Mouse (Mus musculus): ENCODE data around the gene Ppp2r5e. TPM values are rescaled to one million over a fixed set of nuclear protein-coding genes. Genes with fewer than 3 reads are reported as not detected.

Ppp2r5e gene
- polyA plus RNA-seq, 1 experiment from 2014 or later = 9.9 TPM

DNA sequence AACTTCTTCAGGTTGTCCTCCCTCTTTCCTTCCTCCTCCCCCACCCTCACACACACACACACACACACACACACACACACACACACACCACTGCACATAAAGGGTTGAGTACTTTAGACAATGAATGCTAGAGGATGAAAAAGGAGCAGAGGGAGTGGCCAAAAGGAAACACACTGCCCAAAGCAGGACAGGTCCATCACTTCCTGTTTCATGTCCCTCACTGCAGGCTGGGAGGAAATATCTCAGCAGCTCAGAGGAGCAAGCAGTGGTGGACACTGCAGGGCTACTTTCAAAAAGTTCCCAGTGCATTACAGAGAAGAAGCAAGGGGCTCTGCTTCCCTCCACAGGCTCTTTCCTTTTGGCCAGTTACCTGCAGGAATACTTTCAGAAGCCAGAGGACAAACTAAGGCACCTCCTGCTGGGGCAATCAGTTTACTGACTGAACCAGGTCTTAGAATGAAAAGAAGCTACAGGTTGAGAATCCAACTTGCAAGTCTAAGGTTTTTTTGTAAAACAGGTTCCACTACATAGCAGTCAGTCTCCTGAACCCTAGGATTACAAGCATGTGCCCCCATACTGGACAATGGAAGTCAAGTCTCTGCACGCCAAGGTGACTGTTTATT is 32.9 kb downstream of the Ppp2r5e start:
- no peak overlapping the region for H3K4me3 ChIP-seq (ENCODE audit: low read length)
- no peaks in the 10 kb centered on the region for H3K36me3 ChIP-seq (ENCODE audit: control insufficient read depth, insufficient read depth, low read length)
- no peak overlapping the region for H3K9ac ChIP-seq (ENCODE audit: low read length)
- no peaks in the 10 kb centered on the region for H3K27me3 ChIP-seq (ENCODE audit: control insufficient read depth, insufficient read depth, low read depth, low read length)
- no peak for ATAC-seq (ENCODE audit: low read depth)
- 0 out of 2 replicates have a peak overlapping the region, but pooled peaks have one; percentile 33 for H3K27ac ChIP-seq (ENCODE audit: low read length)
- H3K9me3 ChIP-seq (ENCODE audit: control insufficient read depth, low read length) = no peaks in the 10 kb centered on the region
- WGBS = 78% methylated on average over 1 of the region's 1 CpGs
- peaks cover 28% of the 10 kb centered on the region for H3K4me1 ChIP-seq (replicated peaks; ENCODE audit: control insufficient read depth, insufficient read depth, low read length)
- H3K4me2 ChIP-seq (ENCODE audit: low read depth, low read length) = no peak overlapping the region

DNA sequence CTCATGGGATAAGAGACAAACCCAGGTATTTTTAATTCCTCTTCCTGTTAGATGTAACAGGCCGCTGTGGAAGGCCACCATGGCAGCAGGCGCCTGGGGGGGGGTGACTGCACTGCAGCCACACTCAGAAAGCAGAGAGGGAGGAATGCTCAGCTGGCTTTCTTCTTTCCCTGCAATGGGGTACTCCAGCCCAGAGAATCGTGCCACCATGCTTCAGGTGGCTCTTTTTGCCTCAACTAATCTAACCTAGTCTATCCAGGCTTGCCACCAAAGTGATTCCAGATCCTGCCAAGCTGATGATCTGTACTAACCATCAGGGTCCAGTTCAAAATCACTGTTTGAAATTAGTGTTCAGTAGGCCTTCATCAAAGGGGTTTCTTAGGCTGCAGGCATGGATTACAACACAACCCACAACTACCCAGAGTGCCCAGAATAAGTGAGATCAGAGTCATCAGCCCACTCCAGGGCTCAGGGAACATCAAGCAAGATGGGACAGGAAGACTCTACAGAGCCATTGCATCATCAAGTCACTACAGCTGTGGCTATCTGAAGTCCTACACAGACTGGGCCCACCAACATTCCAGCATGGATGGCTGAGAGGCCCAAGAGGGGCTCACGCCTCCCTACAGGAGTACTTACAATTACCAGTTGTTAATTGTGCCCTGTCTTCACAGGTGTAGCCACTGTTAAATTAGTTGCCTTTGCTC is 35.2 kb downstream of the Ppp2r5e start:
- peaks cover 31% of the 10 kb centered on the region for H3K4me1 ChIP-seq (replicated peaks; ENCODE audit: control insufficient read depth, insufficient read depth, low read length)
- no peak overlapping the region; the same call in 1 of the 2 replicates for H3K27ac ChIP-seq (ENCODE audit: low read length)

DNA sequence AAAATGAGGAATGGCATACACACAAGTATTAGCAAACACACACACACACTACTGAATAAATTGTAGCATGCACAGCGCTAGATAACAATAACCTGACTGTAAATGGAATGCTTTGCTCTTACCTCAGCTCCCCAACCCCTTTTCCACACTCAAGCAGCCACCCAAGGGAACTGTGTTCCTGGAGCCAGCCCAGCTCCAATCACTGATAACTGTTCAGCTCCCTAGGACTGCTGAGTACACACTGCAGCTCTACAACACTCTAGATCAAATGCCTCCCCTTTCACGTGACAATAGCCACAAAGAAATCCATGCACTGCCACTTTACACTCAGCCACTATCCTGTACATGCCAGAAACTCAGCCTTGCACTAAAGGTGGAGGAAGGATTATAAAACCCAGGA is 36.8 kb downstream of the Ppp2r5e start:
- Histone ChIP-seq H3K9me3 (ENCODE audit: control insufficient read depth, low read length) (no peaks in the 10 kb centered on the region), H3K4me2 (ENCODE audit: low read depth, low read length) (no peak overlapping the region), H3K9ac (ENCODE audit: low read length) (no peak overlapping the region), H3K36me3 (ENCODE audit: control insufficient read depth, insufficient read depth, low read length) (no peaks in the 10 kb centered on the region), H3K4me1 (replicated peaks; ENCODE audit: control insufficient read depth, insufficient read depth, low read length) (peaks cover 31% of the 10 kb centered on the region), H3K27me3 (ENCODE audit: control insufficient read depth, insufficient read depth, low read depth, low read length) (no peaks in the 10 kb centered on the region), H3K27ac (ENCODE audit: low read length) (peak overlapping the region; percentile 54; the same call in 1 of the 2 replicates), H3K4me3 (ENCODE audit: low read length) (no peak overlapping the region)
- peak; percentile 92 for ATAC-seq (ENCODE audit: low read depth)
- WGBS = 44% methylated on average over 2 of the region's 2 CpGs

More for the DNA sequence above, 35.2 kb downstream of the Ppp2r5e start:
- H3K27me3 ChIP-seq (ENCODE audit: control insufficient read depth, insufficient read depth, low read depth, low read length) = no peaks in the 10 kb centered on the region
- H3K36me3 ChIP-seq (ENCODE audit: control insufficient read depth, insufficient read depth, low read length) = no peaks in the 10 kb centered on the region
- WGBS = 87% methylated on average over 4 of the region's 4 CpGs
- H3K9ac ChIP-seq (ENCODE audit: low read length) = no peak overlapping the region
- H3K4me3 ChIP-seq (ENCODE audit: low read length) = no peak overlapping the region
- no peak overlapping the region for H3K4me2 ChIP-seq (ENCODE audit: low read depth, low read length)
- H3K9me3 ChIP-seq (ENCODE audit: control insufficient read depth, low read length) = no peaks in the 10 kb centered on the region
- no peak for ATAC-seq (ENCODE audit: low read depth)

DNA sequence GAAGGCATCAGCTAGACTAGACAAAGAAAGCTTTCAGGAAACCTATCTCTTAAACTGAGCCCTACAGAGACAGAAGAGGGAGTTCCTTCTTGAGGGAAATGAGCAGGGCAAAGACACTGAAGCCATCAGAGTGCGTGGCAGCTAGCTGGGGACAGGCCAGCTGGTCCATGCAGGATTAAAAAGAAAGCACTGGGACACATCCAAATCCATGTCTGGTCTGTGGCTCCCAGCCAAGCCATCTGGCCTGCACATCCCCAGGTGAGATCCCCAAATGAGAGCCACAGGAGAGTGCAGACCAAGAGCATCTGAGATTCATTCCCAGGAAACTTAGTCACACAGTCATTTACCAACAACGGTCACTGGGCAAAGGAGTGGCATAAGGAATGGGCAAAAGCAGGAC is 38.2 kb downstream of the Ppp2r5e start:
- Histone ChIP-seq H3K9me3 (ENCODE audit: control insufficient read depth, low read length) (no peaks in the 10 kb centered on the region), H3K4me2 (ENCODE audit: low read depth, low read length) (no peak overlapping the region), H3K36me3 (ENCODE audit: control insufficient read depth, insufficient read depth, low read length) (no peaks in the 10 kb centered on the region), H3K4me1 (replicated peaks; ENCODE audit: control insufficient read depth, insufficient read depth, low read length) (peaks cover 34% of the 10 kb centered on the region), H3K4me3 (ENCODE audit: low read length) (no peak overlapping the region), H3K9ac (ENCODE audit: low read length) (no peak overlapping the region), H3K27ac (ENCODE audit: low read length) (peak overlapping the region; percentile 39; the same call in 1 of the 2 replicates), H3K27me3 (ENCODE audit: control insufficient read depth, insufficient read depth, low read depth, low read length) (no peaks in the 10 kb centered on the region)
- WGBS = 82% methylated on average over 2 of the region's 2 CpGs
- no peak for ATAC-seq (ENCODE audit: low read depth)

DNA sequence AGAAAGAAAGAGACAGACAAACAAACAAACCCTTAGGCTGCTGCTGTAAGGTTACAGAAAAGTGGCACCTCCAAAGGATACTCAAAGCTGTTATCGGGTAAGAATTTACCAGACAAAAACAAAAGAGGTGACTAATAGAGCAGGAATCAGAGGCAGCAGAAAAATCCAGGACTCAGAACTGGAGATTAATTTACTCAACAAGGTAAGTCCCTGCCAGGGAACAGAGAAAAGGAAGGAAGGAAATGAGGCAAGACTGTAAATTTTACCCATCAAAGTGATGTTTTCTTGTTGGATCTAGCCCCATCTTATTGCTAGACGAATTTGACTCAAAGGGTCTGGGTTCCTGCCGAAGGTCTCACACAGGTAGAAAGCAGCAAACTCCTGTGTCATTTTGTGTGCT is 41.0 kb downstream of the Ppp2r5e start:
- 41% methylated on average over 3 of the region's 3 CpGs for WGBS
- H3K9me3 ChIP-seq (ENCODE audit: control insufficient read depth, low read length) = no peaks in the 10 kb centered on the region
- no peak overlapping the region for H3K4me2 ChIP-seq (ENCODE audit: low read depth, low read length)
- no peak for ATAC-seq (ENCODE audit: low read depth)
- H3K36me3 ChIP-seq (ENCODE audit: control insufficient read depth, insufficient read depth, low read length) = no peaks in the 10 kb centered on the region
- H3K27ac ChIP-seq (ENCODE audit: low read length) = no peak overlapping the region
- peaks cover 28% of the 10 kb centered on the region for H3K4me1 ChIP-seq (replicated peaks; ENCODE audit: control insufficient read depth, insufficient read depth, low read length)
- no peak overlapping the region for H3K4me3 ChIP-seq (ENCODE audit: low read length)
- no peaks in the 10 kb centered on the region for H3K27me3 ChIP-seq (ENCODE audit: control insufficient read depth, insufficient read depth, low read depth, low read length)
- H3K9ac ChIP-seq (ENCODE audit: low read length) = no peak overlapping the region

DNA sequence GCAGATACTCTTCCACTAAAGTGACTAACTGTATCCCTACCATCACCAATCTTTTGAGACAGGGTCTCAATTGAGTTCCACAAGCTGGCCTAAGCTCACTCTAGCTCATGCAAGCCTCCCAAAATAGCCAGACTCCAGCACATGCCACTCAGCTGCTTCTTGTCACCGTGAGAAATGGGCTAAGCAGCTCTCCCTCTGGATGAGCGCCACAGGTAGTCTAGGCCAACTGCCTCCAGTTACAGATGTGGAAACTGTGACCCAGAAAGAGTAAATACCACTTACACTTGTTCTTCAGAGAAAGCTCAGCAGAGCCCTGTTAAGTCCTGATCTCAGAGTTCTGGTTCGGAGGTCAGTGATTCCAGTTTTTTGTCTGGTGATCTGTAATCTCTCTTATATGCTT is 43.7 kb downstream of the Ppp2r5e start:
- Histone ChIP-seq H3K36me3 (ENCODE audit: control insufficient read depth, insufficient read depth, low read length) (no peaks in the 10 kb centered on the region), H3K9ac (ENCODE audit: low read length) (no peak overlapping the region), H3K4me2 (ENCODE audit: low read depth, low read length) (no peak overlapping the region), H3K27ac (ENCODE audit: low read length) (no peak overlapping the region), H3K27me3 (ENCODE audit: control insufficient read depth, insufficient read depth, low read depth, low read length) (no peaks in the 10 kb centered on the region), H3K9me3 (ENCODE audit: control insufficient read depth, low read length) (no peaks in the 10 kb centered on the region), H3K4me1 (replicated peaks; ENCODE audit: control insufficient read depth, insufficient read depth, low read length) (peaks cover 8% of the 10 kb centered on the region; the same call in 1 of the 2 replicates), H3K4me3 (ENCODE audit: low read length) (no peak overlapping the region)
- ATAC-seq (ENCODE audit: low read depth) = no peak
- 71% methylated on average over 3 of the region's 3 CpGs for WGBS

DNA sequence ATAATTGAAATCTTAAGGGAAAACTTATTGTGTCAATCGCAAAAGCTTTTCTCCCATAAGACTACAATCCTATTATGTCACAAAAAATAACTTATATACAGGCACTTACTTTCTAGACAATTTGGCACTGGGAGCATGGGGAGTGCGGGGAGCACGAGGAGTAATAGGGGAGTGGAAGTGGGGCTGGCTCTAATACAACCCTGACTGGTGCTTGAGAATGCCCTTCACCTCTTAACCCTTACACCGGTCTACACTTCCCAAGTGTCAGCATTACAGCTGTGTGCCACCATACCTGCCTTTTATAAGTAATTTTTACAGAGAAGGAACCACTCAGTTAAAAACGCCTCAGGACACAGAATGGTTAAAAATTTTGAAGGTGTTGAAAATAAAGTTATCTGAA is 44.4 kb downstream of the Ppp2r5e start:
- H3K4me3 ChIP-seq (ENCODE audit: low read length) = no peak overlapping the region
- WGBS = 78% methylated on average over 5 of the region's 5 CpGs
- no peak overlapping the region for H3K9ac ChIP-seq (ENCODE audit: low read length)
- no peak for ATAC-seq (ENCODE audit: low read depth)
- no peak overlapping the region for H3K4me2 ChIP-seq (ENCODE audit: low read depth, low read length)
- H3K36me3 ChIP-seq (ENCODE audit: control insufficient read depth, insufficient read depth, low read length) = no peaks in the 10 kb centered on the region
- H3K27me3 ChIP-seq (ENCODE audit: control insufficient read depth, insufficient read depth, low read depth, low read length) = no peaks in the 10 kb centered on the region
- no peak overlapping the region for H3K27ac ChIP-seq (ENCODE audit: low read length)
- peaks cover 8% of the 10 kb centered on the region; the same call in 1 of the 2 replicates for H3K4me1 ChIP-seq (replicated peaks; ENCODE audit: control insufficient read depth, insufficient read depth, low read length)
- H3K9me3 ChIP-seq (ENCODE audit: control insufficient read depth, low read length) = no peaks in the 10 kb centered on the region

DNA sequence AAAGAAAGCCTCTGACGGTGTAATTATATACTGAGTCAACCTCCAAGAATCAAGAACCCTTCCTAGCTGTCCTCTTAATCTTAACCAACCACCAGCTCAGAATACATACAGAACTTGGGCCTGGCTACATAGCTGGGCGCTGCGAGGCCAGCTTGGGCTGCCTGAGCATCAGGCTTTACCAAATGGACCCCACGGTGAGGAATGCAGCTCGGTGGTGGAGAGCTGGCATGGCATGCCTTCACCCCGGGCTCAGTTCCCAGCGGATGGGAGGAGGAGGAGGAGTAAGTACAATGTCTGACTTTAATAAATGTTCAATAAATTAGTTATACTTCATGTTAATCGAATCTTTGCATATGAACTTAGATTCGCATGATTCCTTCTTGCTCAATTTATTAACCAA is 47.0 kb downstream of the Ppp2r5e start:
- Histone ChIP-seq H3K4me3 (ENCODE audit: low read length) (no peak overlapping the region), H3K27me3 (ENCODE audit: control insufficient read depth, insufficient read depth, low read depth, low read length) (no peaks in the 10 kb centered on the region), H3K36me3 (ENCODE audit: control insufficient read depth, insufficient read depth, low read length) (no peaks in the 10 kb centered on the region), H3K4me1 (replicated peaks; ENCODE audit: control insufficient read depth, insufficient read depth, low read length) (peaks cover 6% of the 10 kb centered on the region; the same call in 1 of the 2 replicates), H3K9me3 (ENCODE audit: control insufficient read depth, low read length) (no peaks in the 10 kb centered on the region), H3K4me2 (ENCODE audit: low read depth, low read length) (no peak overlapping the region), H3K9ac (ENCODE audit: low read length) (no peak overlapping the region), H3K27ac (ENCODE audit: low read length) (no peak overlapping the region)
- no peak for ATAC-seq (ENCODE audit: low read depth)
- WGBS = 73% methylated on average over 9 of the region's 9 CpGs

DNA sequence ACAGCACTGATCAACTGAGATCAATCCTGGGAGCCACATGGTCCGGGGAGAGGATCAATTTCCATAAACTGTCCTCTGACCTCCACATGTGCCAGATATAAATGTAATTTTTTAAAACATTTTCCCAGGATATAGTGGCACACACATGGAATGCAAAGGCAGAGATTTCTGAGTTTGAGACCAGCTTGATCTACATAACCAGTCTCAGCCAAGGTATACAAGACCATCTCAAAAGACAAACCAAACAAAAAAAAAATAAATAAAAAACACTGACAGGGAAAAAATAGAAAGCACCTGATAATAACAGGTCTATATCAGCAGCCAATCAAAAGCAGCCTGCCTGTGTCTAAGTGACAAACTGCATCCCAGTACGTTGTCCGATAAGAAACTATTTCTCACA is 48.9 kb downstream of the Ppp2r5e start:
- ATAC-seq (ENCODE audit: low read depth) = no peak
- 69% methylated on average over 3 of the region's 3 CpGs for WGBS
- Histone ChIP-seq H3K4me3 (ENCODE audit: low read length) (no peak overlapping the region), H3K9me3 (ENCODE audit: control insufficient read depth, low read length) (no peaks in the 10 kb centered on the region), H3K27me3 (ENCODE audit: control insufficient read depth, insufficient read depth, low read depth, low read length) (no peaks in the 10 kb centered on the region), H3K27ac (ENCODE audit: low read length) (no peak overlapping the region), H3K36me3 (ENCODE audit: control insufficient read depth, insufficient read depth, low read length) (no peaks in the 10 kb centered on the region), H3K4me2 (ENCODE audit: low read depth, low read length) (no peak overlapping the region), H3K4me1 (replicated peaks; ENCODE audit: control insufficient read depth, insufficient read depth, low read length) (0 out of 2 replicates have a peak, but pooled peaks cover 3% of the 10 kb centered on the region), H3K9ac (ENCODE audit: low read length) (no peak overlapping the region)

Measured in lung, embryonic 16.5 days (tissue).